Mouse (Mus musculus) heart, embryonic 16.5 days (tissue): ENCODE measurements around the gene Sec14l5. TPM values are rescaled to one million over a fixed set of nuclear protein-coding genes. Genes with fewer than 3 reads are reported as not detected.

Experiments
- ATAC-seq: fragments of 200-750 bp; cut with Nextera tagmentation; replicated peaks from 2 replicates; pipeline ENCODE4 v1.8.0; 2017; ENCODE audit warnings: moderate number of reproducible peaks; ENCODE audit not compliant: insufficient read depth, low FRiP score; ENCODE audit errors: extremely low read depth
- H3K27ac ChIP-seq: fragments of 300-500 bp; sonication (generic); 2 replicates; pipeline ENCODE4 v1.5.1; 2014; ENCODE audit warnings: mild to moderate bottlenecking, low read length, control low read depth, moderate library complexity
- H3K27me3 ChIP-seq: fragments of 300-500 bp; sonication (generic); 2 replicates; pipeline ENCODE4 v1.6.1; 2014; ENCODE audit warnings: low read length, mixed read lengths; ENCODE audit not compliant: control insufficient read depth, insufficient read depth
- H3K36me3 ChIP-seq: fragments of 300-500 bp; sonication (generic); 2 replicates; pipeline ENCODE4 v1.6.1; 2014; ENCODE audit not compliant: control insufficient read depth, insufficient read depth
- H3K4me1 ChIP-seq: fragments of 300-500 bp; sonication (generic); 2 replicates; pipeline ENCODE4 v1.6.1; 2014; ENCODE audit warnings: low read length, mixed read lengths; ENCODE audit not compliant: control insufficient read depth, insufficient read depth
- H3K4me2 ChIP-seq: fragments of 300-500 bp; sonication (generic); 2 replicates; pipeline ENCODE4 v1.6.1; 2014; ENCODE audit warnings: low read depth, mild to moderate bottlenecking, control low read depth, low read length
- H3K4me3 ChIP-seq: fragments of 300-500 bp; sonication (generic); 2 replicates; pipeline ENCODE4 v1.5.1; 2014; ENCODE audit warnings: mild to moderate bottlenecking, control low read depth, low read length
- H3K9ac ChIP-seq: fragments of 300-500 bp; sonication (generic); 2 replicates; pipeline ENCODE4 v1.6.1; 2014; ENCODE audit warnings: low read length, control low read depth
- H3K9me3 ChIP-seq: fragments of 300-500 bp; sonication (generic); replicated peaks from 2 replicates; pipeline ENCODE4 v1.6.1; 2016; ENCODE audit warnings: low read length; ENCODE audit not compliant: control insufficient read depth
- WGBS: fragments of 180-500 bp; shearing (Covaris S2); extraction: QIAGEN DNeasy Blood & Tissue Kit; methylation state at CpG from one replicate; pipeline ENCODE4 v1.1.7; 2014; 5-methylcytosine and 5-hydroxymethylcytosine counted together
- polyA plus RNA-seq: library from polyadenylated mRNA; unstranded; fragments of >200 nt; fragmentation: Nextera tagmentation; extraction: Ambion mirVana; gene quantifications from 2 replicates; pipeline ENCODE4 v1.2.1, GENCODE M21; 2015

Sec14l5 gene
- polyA plus RNA-seq, 1 experiment from 2014 or later = 0.08 TPM

- peaks cover 25% of the 10 kb centered on the region for H3K4me1 ChIP-seq
- no peaks in the 10 kb centered on the region for H3K9me3 ChIP-seq
- H3K27me3 ChIP-seq = peaks cover 30% of the 10 kb centered on the region
- no peak overlapping the region for H3K27ac ChIP-seq
- 36% methylated on average over 2 of the region's 2 CpGs for WGBS
- ATAC-seq = no peak
- H3K4me3 ChIP-seq = no peak overlapping the region
- no peak overlapping the region for H3K4me2 ChIP-seq
- no peak overlapping the region for H3K9ac ChIP-seq
- H3K36me3 ChIP-seq = no peaks in the 10 kb centered on the region
These were observed 16.7 kb upstream of the Sec14l5 start for GRCm38 (mm10) chr16:5130196-5130595.

- Histone ChIP-seq H3K4me3 (no peak overlapping the region), H3K4me1 (peaks cover 30% of the 10 kb centered on the region), H3K9me3 (no peaks in the 10 kb centered on the region), H3K27me3 (peaks cover 30% of the 10 kb centered on the region), H3K27ac (no peak overlapping the region), H3K4me2 (peak overlapping the region; percentile 19; the same call in 1 of the 2 replicates), H3K9ac (no peak overlapping the region), H3K36me3 (no peaks in the 10 kb centered on the region)
- peak; percentile 37 for ATAC-seq
- 15% methylated on average over 4 of the region's 4 CpGs for WGBS
These were observed 16.1 kb upstream of the Sec14l5 start for GRCm38 (mm10) chr16:5130766-5131165.

GRCm38 (mm10) chr16:5131251-5131922 is 15.5 kb upstream of the Sec14l5 start:
- no peak for ATAC-seq

GRCm38 (mm10) chr16:5132401-5132801 is 14.5 kb upstream of the Sec14l5 start, which contains the start of gene Ppl:
Gene Ppl, minus strand, starts transcription at chr16:5132421.
- H3K27me3 ChIP-seq = peaks cover 30% of the 10 kb centered on the region
- H3K9me3 ChIP-seq = no peaks in the 10 kb centered on the region
- peak within 1 kb of the TSS; percentile 53 for H3K4me3 ChIP-seq
- H3K4me1 ChIP-seq = peaks cover 45% of the 10 kb centered on the region
- peak within 1 kb of the TSS; percentile 68 for H3K4me2 ChIP-seq
- no peak for ATAC-seq
- WGBS = 1% methylated on average over 28 of the region's 39 CpGs
- H3K9ac ChIP-seq = peak within 1 kb of the TSS; percentile 56
- H3K36me3 ChIP-seq = no peaks in the 10 kb centered on the region
- no peak within 1 kb of the TSS for H3K27ac ChIP-seq

More at GRCm38 (mm10) chr16:5131251-5131922, 15.5 kb upstream of the Sec14l5 start:
- Histone ChIP-seq H3K4me1 (peaks cover 37% of the 10 kb centered on the region), H3K9ac (no peak overlapping the region; the same call in 1 of the 2 replicates), H3K36me3 (no peaks in the 10 kb centered on the region), H3K9me3 (no peaks in the 10 kb centered on the region), H3K27ac (no peak overlapping the region), H3K27me3 (peaks cover 30% of the 10 kb centered on the region), H3K4me3 (peak overlapping the region; percentile 53), H3K4me2 (peak overlapping the region; percentile 68; the same call in 1 of the 2 replicates)
- 5% methylated on average over 25 of the region's 25 CpGs for WGBS

GRCm38 (mm10) chr16:5134623-5135330 is 12.1 kb upstream of the Sec14l5 start:
- peak; percentile 84 for ATAC-seq
- peaks cover 47% of the 10 kb centered on the region for H3K4me1 ChIP-seq
- H3K27me3 ChIP-seq = peaks cover 26% of the 10 kb centered on the region
- no peak overlapping the region for H3K4me2 ChIP-seq
- 35% methylated on average over 14 of the region's 14 CpGs for WGBS
- no peak overlapping the region for H3K4me3 ChIP-seq
- no peaks in the 10 kb centered on the region for H3K36me3 ChIP-seq
- no peak overlapping the region for H3K9ac ChIP-seq
- no peaks in the 10 kb centered on the region for H3K9me3 ChIP-seq
- H3K27ac ChIP-seq = peak overlapping the region; percentile 75

- Histone ChIP-seq H3K9ac (peak overlapping the region; percentile 12; the same call in 1 of the 2 replicates), H3K4me1 (peaks cover 46% of the 10 kb centered on the region), H3K4me2 (no peak overlapping the region), H3K27me3 (peaks cover 19% of the 10 kb centered on the region), H3K4me3 (no peak overlapping the region), H3K9me3 (no peaks in the 10 kb centered on the region), H3K27ac (peak overlapping the region; percentile 75), H3K36me3 (no peaks in the 10 kb centered on the region)
- WGBS = 38% methylated on average over 8 of the region's 8 CpGs
- ATAC-seq = 0 out of 2 replicates have a peak, but pooled peaks have one; percentile 5
These were observed 11.2 kb upstream of the Sec14l5 start for GRCm38 (mm10) chr16:5135551-5136261.

- peaks cover 14% of the 10 kb centered on the region for H3K27me3 ChIP-seq
- H3K4me1 ChIP-seq = peaks cover 41% of the 10 kb centered on the region
- no peaks in the 10 kb centered on the region for H3K9me3 ChIP-seq
- peak overlapping the region; percentile 75 for H3K27ac ChIP-seq
- no peak overlapping the region for H3K4me3 ChIP-seq
- no peaks in the 10 kb centered on the region for H3K36me3 ChIP-seq
- peak; percentile 30 for ATAC-seq
- H3K4me2 ChIP-seq = no peak overlapping the region
- WGBS = 23% methylated on average over 4 of the region's 4 CpGs
- H3K9ac ChIP-seq = peak overlapping the region; percentile 12; the same call in 1 of the 2 replicates
These were observed 10.4 kb upstream of the Sec14l5 start for GRCm38 (mm10) chr16:5136505-5136904.

- no peak overlapping the region for H3K4me3 ChIP-seq
- H3K9ac ChIP-seq = no peak overlapping the region
- H3K27me3 ChIP-seq = peaks cover 10% of the 10 kb centered on the region
- peak overlapping the region; percentile 21 for H3K27ac ChIP-seq
- H3K9me3 ChIP-seq = no peaks in the 10 kb centered on the region
- H3K4me1 ChIP-seq = peaks cover 38% of the 10 kb centered on the region
- H3K4me2 ChIP-seq = no peak overlapping the region
- 69% methylated on average over 12 of the region's 12 CpGs for WGBS
- no peak for ATAC-seq
- no peaks in the 10 kb centered on the region for H3K36me3 ChIP-seq
These were observed 9.8 kb upstream of the Sec14l5 start for GRCm38 (mm10) chr16:5137006-5137540.
